Comparison of ENCODE assay signal across 8 mouse cellular contexts in the genomic region with DNA sequence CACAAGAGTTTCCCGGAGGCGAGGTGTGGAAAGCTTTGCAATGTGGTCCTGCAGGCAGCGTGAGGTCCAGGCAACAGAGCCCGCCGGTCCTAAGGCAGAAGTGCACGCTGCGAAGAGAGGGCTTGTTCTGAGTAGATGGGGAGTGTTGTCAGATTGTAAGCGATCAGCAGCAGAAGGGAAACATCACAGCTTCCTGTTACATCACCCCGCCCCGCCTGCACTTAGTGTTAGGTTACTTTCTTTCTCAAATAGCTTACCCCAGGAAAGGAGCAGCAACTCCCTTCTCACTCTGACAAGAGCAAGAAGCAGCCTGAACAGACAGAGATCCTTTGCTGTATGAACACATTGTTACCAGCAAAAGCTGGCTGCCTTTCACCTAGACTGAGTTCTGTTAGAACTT. TPM values are rescaled to one million over a fixed set of nuclear protein-coding genes. Genes with fewer than 3 reads are reported as not detected.
A peak's percentile ranks its signal among the peaks of the same experiment; 100 is the strongest.
DNase-seq lines count a peak whose midpoint lies in the region; ATAC-seq and TF ChIP-seq lines count a peak whose summit lies in the region.

Gene Calcrl (minus strand): TSS at position 274 of the 400 bp plus-strand sequence.

- H3K9ac ChIP-seq in CH12.LX (ENCODE audit: insufficient read depth, low read depth): peak within 1 kb of the TSS; percentile 98
- H3K9ac ChIP-seq in neural tube, embryonic 15.5 days (replicated peaks): 0 out of 2 replicates have a peak within 1 kb of the TSS, but pooled peaks have one; percentile 18

- H3K4me1 ChIP-seq in CH12.LX (ENCODE audit: control insufficient read depth in 1 of 2, insufficient read depth in 2 of 2): peaks cover 0 to 14% of the 10 kb centered on the region in 2 experiments; a peak in 3 of 4 replicates
- H3K4me1 ChIP-seq in lung, adult 2 months (ENCODE audit: control insufficient read depth, insufficient read depth, low read length): peaks cover 5% of the 10 kb centered on the region
- 0 out of 2 replicates have a peak, but pooled peaks cover 9% of the 10 kb centered on the region for H3K4me1 ChIP-seq in neural tube, embryonic 15.5 days

- H3K27ac ChIP-seq in CH12.LX (ENCODE audit: insufficient read depth, low read depth): peak within 1 kb of the TSS; percentile 95
- peak within 1 kb of the TSS; percentile 80 for H3K27ac ChIP-seq in layer of hippocampus, adult 2 months
- H3K27ac ChIP-seq in neural tube, embryonic 15.5 days (replicated peaks): peak within 1 kb of the TSS; percentile 74

- no peaks in the 10 kb centered on the region for H3K79me2 ChIP-seq in CH12.LX (replicated peaks; ENCODE audit: control insufficient read depth, extremely low read depth, insufficient read depth, poor library complexity, severe bottlenecking)

- no peak for TF ChIP-seq CTCF in CH12.LX (conservative IDR thresholded peaks at IDR 0.05 in 1 of 2, IDR thresholded peaks at IDR 0.05 in 1 of 2; ENCODE audit: low read depth in 2 of 2, low read length in 2 of 2)
- TF ChIP-seq CTCF in layer of hippocampus, adult 2 months (conservative IDR thresholded peaks at IDR 0.05): no peak
- TF ChIP-seq CTCF in lung, adult 2 months (IDR thresholded peaks at IDR 0.05; ENCODE audit: insufficient read depth, low read length): no peak

- in situ Hi-C loops in CH12.LX (cut with MboI; ENCODE audit: low pct_ligation_motif_present, low pct_unique_long_range_greater_than_20kb, low sequenced_read_pairs): loop anchor here (25.0 kb wide), 1 partner anchor 388 kb away; no protein-coding TSS in a partner anchor

- peak within 1 kb of the TSS; percentile 45 to 58 (median 56) for H3K4me3 ChIP-seq in CH12.LX (replicated peaks in 1 of 3; ENCODE audit: low read depth in 2 of 3, low read length in 2 of 3, poor library complexity in 1 of 3)
- peak within 1 kb of the TSS; percentile 52 for H3K4me3 ChIP-seq in layer of hippocampus, adult 2 months
- H3K4me3 ChIP-seq in lung, adult 2 months (replicated peaks; ENCODE audit: extremely low read depth, low read depth, low read length): peak within 1 kb of the TSS; percentile 79
- peak within 1 kb of the TSS; percentile 35 for H3K4me3 ChIP-seq in neural tube, embryonic 15.5 days (replicated peaks)

- no peak; the same call in none of the 2 replicates for TF ChIP-seq RAD21 in CH12.LX (IDR thresholded peaks at IDR 0.05; ENCODE audit: low read depth, low read length)

- WGBS in lung, adult 2 months: under 1% methylated on average over 10 of the region's 10 CpGs
- 0% methylated on average over 10 of the region's 10 CpGs for WGBS in neural tube, embryonic 15.5 days

- ATAC-seq in neural tube, embryonic 15.5 days (ENCODE audit: low FRiP score): peak; percentile 65; the same call in 1 of the 2 replicates

- dilution Hi-C loops in CH12.LX (cut with MboI; ENCODE audit: extremely low pct_ligation_motif_present, extremely low pct_unique_long_range_greater_than_20kb, low sequenced_read_pairs): no loop called here

- H3K9me3 ChIP-seq in CH12.LX (replicated peaks; ENCODE audit: low read length): no peaks in the 10 kb centered on the region
- no peaks in the 10 kb centered on the region for H3K9me3 ChIP-seq in neural tube, embryonic 15.5 days (replicated peaks)

- H3K4me2 ChIP-seq in CH12.LX (ENCODE audit: insufficient read depth, low read depth, poor library complexity, severe bottlenecking): peak within 1 kb of the TSS; percentile 89
- H3K4me2 ChIP-seq in neural tube, embryonic 15.5 days: peak within 1 kb of the TSS; percentile 56

- H3K36me3 ChIP-seq in CH12.LX (replicated peaks in 1 of 2; ENCODE audit: control insufficient read depth in 1 of 2, insufficient read depth in 1 of 2, low read length in 1 of 2): no peaks in the 10 kb centered on the region
- no peaks in the 10 kb centered on the region for H3K36me3 ChIP-seq in neural tube, embryonic 15.5 days

- peak; percentile 68 for TF ChIP-seq POLR2A in CH12.LX (IDR thresholded peaks at IDR 0.05; ENCODE audit: low read depth, low read length)
- peak; percentile 100 for TF ChIP-seq POLR2A in lung, adult 2 months (IDR thresholded peaks at IDR 0.05; ENCODE audit: borderline replicate concordance, extremely low read depth, low read depth, low read length)

- peak; percentile 53; the same call in 1 of the 2 replicates for TF ChIP-seq EP300 in CH12.LX (IDR thresholded peaks at IDR 0.05; ENCODE audit: low read length)

- no peaks in the 10 kb centered on the region for H3K27me3 ChIP-seq in CH12.LX (replicated peaks)
- H3K27me3 ChIP-seq in neural tube, embryonic 15.5 days (replicated peaks): no peaks in the 10 kb centered on the region

- DNase-seq in CH12.LX (ENCODE audit: extremely low read depth): peak; percentile 88
- peak; percentile 54 for DNase-seq in c-Kit-positive CD71-positive TER-119-negative erythroid progenitor cells, embryonic 14.5 days (ENCODE audit: low read depth)
- peak; percentile 58 for DNase-seq in forelimb bud, embryonic 11.5 days (ENCODE audit: low read depth, low spot score)
- peak; percentile 76 for DNase-seq in heart, postnatal 4 days
- DNase-seq in layer of hippocampus, adult 2 months (ENCODE audit: low spot score in 2 of 2): peak; percentile 34 to 37
- DNase-seq in lung, adult 2 months: peak; percentile 78
- peak; percentile 72 to 84 for DNase-seq in thymus, adult 18-20 months

TF ChIP-seq in CH12.LX, 34 proteins besides CTCF, POLR2A, EP300 and RAD21:
- TF ChIP-seq NELFE (IDR thresholded peaks at IDR 0.05; ENCODE audit: low read depth, low read length): peak; percentile 70
- TF ChIP-seq PAX5 (IDR thresholded peaks at IDR 0.05; ENCODE audit: low read length): no peak
- TF ChIP-seq BHLHE40 (IDR thresholded peaks at IDR 0.05; ENCODE audit: low read depth, low read length): peak; percentile 57; the same call in 1 of the 2 replicates
- TF ChIP-seq MAX (IDR thresholded peaks at IDR 0.05; ENCODE audit: low read length): peak; percentile 58; the same call in 1 of the 2 replicates
- peak; percentile 78 for TF ChIP-seq ELF1 (IDR thresholded peaks at IDR 0.05; ENCODE audit: low read depth, low read length)
- TF ChIP-seq GABPA (IDR thresholded peaks at IDR 0.05; ENCODE audit: insufficient replicate concordance, low read depth, low read length): 0 out of 2 replicates have a peak, but pooled peaks have one; percentile 10
- TF ChIP-seq ZNF384 (IDR thresholded peaks at IDR 0.05; ENCODE audit: low read depth, low read length): no peak
- peak; percentile 18; the same call in 1 of the 2 replicates for TF ChIP-seq NRF1 (IDR thresholded peaks at IDR 0.05; ENCODE audit: low read depth, low read length)
- peak; percentile 81 for TF ChIP-seq TCF12 (IDR thresholded peaks at IDR 0.05; ENCODE audit: low read depth, low read length)
- TF ChIP-seq UBTF (IDR thresholded peaks at IDR 0.05; ENCODE audit: low read depth, low read length): peak; percentile 99
- TF ChIP-seq ZKSCAN1 (IDR thresholded peaks at IDR 0.05; ENCODE audit: borderline replicate concordance, low read depth, low read length): no peak
- peak; percentile 62; the same call in 1 of the 2 replicates for TF ChIP-seq IRF4 (IDR thresholded peaks at IDR 0.05; ENCODE audit: low read depth, low read length)
- 0 out of 2 replicates have a peak, but pooled peaks have one; percentile 9 for TF ChIP-seq E2F4 (IDR thresholded peaks at IDR 0.05; ENCODE audit: insufficient replicate concordance, low read depth, low read length)
- no peak for TF ChIP-seq RCOR1 (conservative IDR thresholded peaks at IDR 0.05; ENCODE audit: low read depth, low read length)
- no peak for TF ChIP-seq CHD2 (IDR thresholded peaks at IDR 0.05; ENCODE audit: low read length)
- TF ChIP-seq MYC (IDR thresholded peaks at IDR 0.05; ENCODE audit: low read depth, low read length): peak; percentile 64; the same call in 1 of the 2 replicates
- peak; percentile 57 for TF ChIP-seq HCFC1 (IDR thresholded peaks at IDR 0.05; ENCODE audit: low read depth, low read length)
- TF ChIP-seq JUN (IDR thresholded peaks at IDR 0.05; ENCODE audit: insufficient read depth, low read depth, low read length): no peak
- no peak; the same call in 1 of the 2 replicates for TF ChIP-seq POLR2AphosphoS2 (IDR thresholded peaks at IDR 0.05; ENCODE audit: low read depth, low read length)
- TF ChIP-seq TBP (conservative IDR thresholded peaks at IDR 0.05; ENCODE audit: low read depth, low read length): peak; percentile 98
- no peak for TF ChIP-seq ZC3H11A (IDR thresholded peaks at IDR 0.05; ENCODE audit: low read depth, low read length)
- no peak; the same call in 1 of the 2 replicates for TF ChIP-seq CHD1 (IDR thresholded peaks at IDR 0.05; ENCODE audit: low read depth, low read length)
- TF ChIP-seq SIN3A (IDR thresholded peaks at IDR 0.05; ENCODE audit: low read length): peak; percentile 83
- peak; percentile 51; the same call in 1 of the 2 replicates for TF ChIP-seq MEF2A (IDR thresholded peaks at IDR 0.05; ENCODE audit: borderline replicate concordance, low read depth, low read length)
- 0 out of 2 replicates have a peak, but pooled peaks have one; percentile 51 for TF ChIP-seq KAT2A (IDR thresholded peaks at IDR 0.05; ENCODE audit: insufficient replicate concordance, low read length)
- TF ChIP-seq MAFK (IDR thresholded peaks at IDR 0.05; ENCODE audit: insufficient replicate concordance, low read length): no peak
- peak; percentile 83 for TF ChIP-seq ZMIZ1 (IDR thresholded peaks at IDR 0.05; ENCODE audit: low read depth, low read length)
- TF ChIP-seq MAZ (IDR thresholded peaks at IDR 0.05; ENCODE audit: low read depth, low read length): peak; percentile 81
- TF ChIP-seq USF1 (IDR thresholded peaks at IDR 0.05; ENCODE audit: low read depth, low read length): no peak
- TF ChIP-seq JUND (conservative IDR thresholded peaks at IDR 0.05; ENCODE audit: low read depth, low read length): 0 out of 2 replicates have a peak, but pooled peaks have one; percentile 24
- peak; percentile 14; the same call in 1 of the 2 replicates for TF ChIP-seq SMC3 (IDR thresholded peaks at IDR 0.05; ENCODE audit: low read depth, low read length)
- TF ChIP-seq MXI1 (IDR thresholded peaks at IDR 0.05; ENCODE audit: low read depth, low read length): peak; percentile 78; the same call in 1 of the 2 replicates
- TF ChIP-seq ETS1 (conservative IDR thresholded peaks at IDR 0.05; ENCODE audit: low read depth, low read length): peak; percentile 48; the same call in 1 of the 2 replicates
- no peak for TF ChIP-seq USF2 (conservative IDR thresholded peaks at IDR 0.05; ENCODE audit: low read depth, low read length)

RNA-seq across cellular contexts. Expression of gene Calcrl, which starts in this region (rescaled TPM):
- 2.6 and 3.9 TPM in 2 replicates for total RNA-seq in CH12.LX (2012; rRNA removed)
- 12.1 and 13.6 TPM in 2 replicates for total RNA-seq in CH12.LX (2014; rRNA removed)
- 4.3 and 5.9 TPM in 2 replicates for polyA plus RNA-seq in CH12.LX (2012; ENCODE audit: insufficient read length, low read depth)
- 10 to 100 TPM; 37.2 to 41.6 TPM for total RNA-seq in heart, postnatal 4 days (2021)
- total RNA-seq in layer of hippocampus, adult 2 months (2021): 1 to 10 TPM; 8.0 to 8.5 TPM
- 128 and 192 TPM in 2 replicates for polyA plus RNA-seq in lung, adult 2 months (2012; rRNA removed)
- 23.2 and 26.9 TPM in 2 replicates for polyA plus RNA-seq in neural tube, embryonic 15.5 days (2015; fragmentation: Nextera tagmentation; extraction: Ambion mirVana)

Comparison
In these comparisons a context has a peak if more than half of its experiments do, and no peak if none do; other contexts are left out.
1. Peak in every context shown above with its lines: DNase-seq, ATAC-seq, H3K4me3 ChIP-seq and H3K27ac ChIP-seq.
2. DNase-seq: peak in every context shown above with its lines; median percentile 88 in CH12.LX; 78 in lung, adult 2 months; 78 in thymus, adult 18-20 months; 76 in heart, postnatal 4 days; 58 in forelimb bud, embryonic 11.5 days; 54 in c-Kit-positive CD71-positive TER-119-negative erythroid progenitor cells, embryonic 14.5 days; 36 in layer of hippocampus, adult 2 months.